Mouse (Mus musculus) hindbrain, embryonic 11.5 days (tissue): ENCODE data around the gene Hltf. TPM values are rescaled to one million over a fixed set of nuclear protein-coding genes. Genes with fewer than 3 reads are reported as not detected.
"Not testable (repeated sequence)": the region's sequence is repeated elsewhere in the genome, so short reads cannot be mapped to it uniquely, and the experiment has no call there.

Experiments
- ATAC-seq: fragments of 200-750 bp; cut with Nextera tagmentation; 2 replicates; pipeline ENCODE4 v1.8.0; 2017; ENCODE audit warnings: mild to moderate bottlenecking, moderate TSS enrichment, moderate library complexity; ENCODE audit not compliant: low FRiP score
- DNase-seq: peaks from one replicate; pipeline ENCODE4 v3.0.0-alpha.2; 2015; ENCODE audit warnings: low spot score
- H3K27ac ChIP-seq: fragments of 300-500 bp; sonication (generic); 2 replicates; pipeline ENCODE4 v1.5.1; 2014; ENCODE audit warnings: mild to moderate bottlenecking, low read depth, low read length
- H3K27me3 ChIP-seq: fragments of 300-500 bp; sonication (generic); 2 replicates; pipeline ENCODE4 v1.6.1; 2014; ENCODE audit warnings: mild to moderate bottlenecking, low read length, moderate library complexity, mixed read lengths; ENCODE audit not compliant: control insufficient read depth, insufficient read depth
- H3K36me3 ChIP-seq: fragments of 300-500 bp; sonication (generic); 2 replicates; pipeline ENCODE4 v1.6.1; 2014; ENCODE audit warnings: mild to moderate bottlenecking, low read length, moderate library complexity, mixed read lengths; ENCODE audit not compliant: control insufficient read depth, insufficient read depth
- H3K4me1 ChIP-seq: fragments of 300-500 bp; sonication (generic); replicated peaks from 2 replicates; pipeline ENCODE4 v1.6.1; 2014; ENCODE audit warnings: low read length, mixed read lengths; ENCODE audit not compliant: control insufficient read depth, insufficient read depth
- H3K4me2 ChIP-seq: fragments of 300-500 bp; sonication (generic); replicated peaks from 2 replicates; pipeline ENCODE4 v1.6.1; 2014; ENCODE audit warnings: mild to moderate bottlenecking, low read depth, low read length
- H3K4me3 ChIP-seq: fragments of 300-500 bp; sonication (generic); 2 replicates; pipeline ENCODE4 v1.5.1; 2014; ENCODE audit warnings: low read depth, low read length
- H3K9ac ChIP-seq: fragments of 300-500 bp; sonication (generic); 2 replicates; pipeline ENCODE4 v1.6.1; 2014; ENCODE audit warnings: low read depth, low read length
- H3K9me3 ChIP-seq: fragments of 300-500 bp; sonication (generic); 2 replicates; pipeline ENCODE4 v1.6.1; 2016; ENCODE audit warnings: low read length; ENCODE audit not compliant: control insufficient read depth
- WGBS: fragments of 180-500 bp; shearing (Covaris S2); extraction: QIAGEN DNeasy Blood & Tissue Kit; methylation state at CpG from one replicate; pipeline ENCODE4 v1.1.7; 2014; 5-methylcytosine and 5-hydroxymethylcytosine counted together
- polyA plus RNA-seq: library from polyadenylated mRNA; unstranded; fragments of >200 nt; fragmentation: Nextera tagmentation; extraction: Ambion mirVana; gene quantifications from 2 replicates; pipeline ENCODE4 v1.2.1, GENCODE M21; 2014

The Hltf gene
- polyA plus RNA-seq, 1 experiment from 2014 or later: 25.1 TPM

- Histone ChIP-seq H3K27me3 (no peaks in the 10 kb centered on the region), H3K4me3 (no peak overlapping the region), H3K4me2 (no peak overlapping the region), H3K36me3 (peaks cover 4% of the 10 kb centered on the region; the same call in 1 of the 2 replicates), H3K27ac (no peak overlapping the region), H3K9ac (no peak overlapping the region), H3K9me3 (no peaks in the 10 kb centered on the region), H3K4me1 (no peaks in the 10 kb centered on the region)
- no peak for DNase-seq
- ATAC-seq: no peak
- 91% methylated on average over 5 of the region's 5 CpGs for WGBS
These were observed 29.8 kb upstream of the Hltf start for GRCm38 (mm10) chr3:20027788-20028187.

GRCm38 (mm10) chr3:20028640-20029039 is 29.0 kb upstream of the Hltf start:
- DNase-seq: no peak
- H3K27me3 ChIP-seq: no peaks in the 10 kb centered on the region
- H3K9me3 ChIP-seq: no peaks in the 10 kb centered on the region
- H3K4me2 ChIP-seq: no peak overlapping the region
- H3K36me3 ChIP-seq: peaks cover 4% of the 10 kb centered on the region; the same call in 1 of the 2 replicates
- no peak for ATAC-seq
- H3K4me1 ChIP-seq: no peaks in the 10 kb centered on the region
- no peak overlapping the region for H3K27ac ChIP-seq
- H3K9ac ChIP-seq: no peak overlapping the region
- WGBS: 92% methylated on average over 3 of the region's 3 CpGs
- H3K4me3 ChIP-seq: no peak overlapping the region

- no peak overlapping the region for H3K4me2 ChIP-seq
- 94% methylated on average over 6 of the region's 6 CpGs for WGBS
- H3K27ac ChIP-seq: no peak overlapping the region
- H3K36me3 ChIP-seq: no peaks in the 10 kb centered on the region
- H3K4me1 ChIP-seq: no peaks in the 10 kb centered on the region
- H3K9me3 ChIP-seq: no peaks in the 10 kb centered on the region
- no peak for DNase-seq
- ATAC-seq: no peak
- no peak overlapping the region for H3K9ac ChIP-seq
- H3K4me3 ChIP-seq: no peak overlapping the region
- no peaks in the 10 kb centered on the region for H3K27me3 ChIP-seq
These were observed 26.8 kb upstream of the Hltf start for GRCm38 (mm10) chr3:20030807-20031206.

GRCm38 (mm10) chr3:20033761-20034718 is 23.6 kb upstream of the Hltf start:
- Histone ChIP-seq H3K27ac (no peak overlapping the region), H3K9ac (peak overlapping the region; percentile 69; the same call in 1 of the 2 replicates), H3K9me3 (no peaks in the 10 kb centered on the region), H3K4me1 (no peaks in the 10 kb centered on the region), H3K36me3 (no peaks in the 10 kb centered on the region), H3K27me3 (no peaks in the 10 kb centered on the region), H3K4me3 (peak overlapping the region; percentile 76), H3K4me2 (peak overlapping the region; percentile 70)
- WGBS: 24% methylated on average over 10 of the region's 10 CpGs
- DNase-seq (no peak), ATAC-seq (no peak; the same call in 1 of the 2 replicates)

GRCm38 (mm10) chr3:20034719-20035404 is 22.7 kb upstream of the Hltf start, which contains the start of gene Hps3:
TSS of gene Hps3 (minus strand) at chr3:20035315.
- no peaks in the 10 kb centered on the region for H3K36me3 ChIP-seq
- H3K27ac ChIP-seq: no peak within 1 kb of the TSS
- DNase-seq: peak; percentile 87
- H3K4me1 ChIP-seq: no peaks in the 10 kb centered on the region
- peak within 1 kb of the TSS; percentile 76 for H3K4me3 ChIP-seq
- no peaks in the 10 kb centered on the region for H3K9me3 ChIP-seq
- peak within 1 kb of the TSS; percentile 69 for H3K9ac ChIP-seq
- WGBS: under 1% methylated on average over 47 of the region's 47 CpGs
- peak within 1 kb of the TSS; percentile 70 for H3K4me2 ChIP-seq
- ATAC-seq: peak; percentile 100
- no peaks in the 10 kb centered on the region for H3K27me3 ChIP-seq

DNA sequence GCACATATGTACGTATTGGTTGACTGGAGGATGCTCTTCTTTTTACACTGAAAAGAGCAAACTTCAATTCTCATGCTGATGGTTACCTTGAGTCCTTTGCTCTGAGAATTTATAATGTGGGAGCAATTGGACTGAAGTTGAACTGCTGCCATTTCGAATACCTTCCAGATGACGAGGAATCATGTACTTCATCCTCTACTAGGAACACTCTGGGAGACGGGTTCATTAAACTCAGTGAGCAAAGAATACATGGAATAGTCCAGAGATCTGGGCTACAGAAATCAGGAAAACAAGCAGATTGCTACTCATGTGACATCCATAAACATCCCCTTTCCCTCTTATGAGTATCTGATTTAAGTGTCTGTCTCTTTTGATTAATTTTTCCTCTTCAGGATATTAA is 21.5 kb upstream of the Hltf start:
- Histone ChIP-seq H3K4me2 (no peak overlapping the region), H3K27ac (no peak overlapping the region), H3K27me3 (no peaks in the 10 kb centered on the region), H3K4me1 (no peaks in the 10 kb centered on the region), H3K36me3 (no peaks in the 10 kb centered on the region), H3K4me3 (no peak overlapping the region), H3K9ac (no peak overlapping the region), H3K9me3 (no peaks in the 10 kb centered on the region)
- DNase-seq: no peak
- ATAC-seq: no peak
- 79% methylated on average over 4 of the region's 4 CpGs for WGBS

GRCm38 (mm10) chr3:20041461-20041860 is 16.1 kb upstream of the Hltf start:
- H3K27ac ChIP-seq, H3K27me3 ChIP-seq, H3K4me2 ChIP-seq, ATAC-seq, H3K4me3 ChIP-seq, H3K36me3 ChIP-seq, DNase-seq, H3K4me1 ChIP-seq, H3K9ac ChIP-seq, H3K9me3 ChIP-seq: not testable (repeated sequence)
- WGBS: 95% methylated on average over 5 of the region's 7 CpGs

DNA sequence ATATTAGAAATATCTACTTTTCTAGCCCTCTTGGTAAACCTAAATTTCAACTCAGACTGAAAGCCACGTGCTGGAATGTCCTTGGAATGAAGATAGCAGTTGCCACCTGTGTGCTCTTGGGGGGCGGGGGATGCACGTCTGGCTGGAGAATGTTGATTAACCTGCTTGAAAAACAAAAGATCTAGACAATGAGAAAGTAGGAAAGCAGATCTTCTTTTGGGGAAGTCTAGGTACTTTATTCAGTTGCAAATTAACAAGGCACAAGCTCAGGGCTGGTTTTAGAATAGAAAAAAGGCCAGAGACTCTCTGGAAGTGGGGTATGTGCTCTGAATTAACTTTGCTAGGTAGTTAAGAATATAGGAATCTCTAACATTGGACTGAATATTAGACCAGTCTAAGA is 12.9 kb upstream of the Hltf start:
- not testable (repeated sequence) for H3K4me3 ChIP-seq, DNase-seq, H3K9ac ChIP-seq, H3K4me1 ChIP-seq, ATAC-seq, H3K9me3 ChIP-seq, H3K27me3 ChIP-seq, H3K27ac ChIP-seq, H3K36me3 ChIP-seq, H3K4me2 ChIP-seq
- WGBS: 67% methylated on average over 3 of the region's 3 CpGs
